Mouse (Mus musculus) T-helper 1 cell (primary cell): Measurements from ENCODE around the gene Gm21954.

Experiments
- in situ Hi-C: fragments of 300-600 bp; cut with MboI, MseI; formaldehyde crosslinking; loops from one replicate; pipeline ENCODE4 v1.15.1; 2025; ENCODE audit warnings: high pct_unique_total_duplicates

Gm21954 gene

GRCm38 (mm10) chr3:55419334-55419733, 52.7 kb downstream of the Gm21954 start:
- in situ Hi-C loops, result no loop called here

- in situ Hi-C loops, result no loop called here
Observed at GRCm38 (mm10) chr3:55418845-55419244, 53.2 kb downstream of the Gm21954 start.

DNA sequence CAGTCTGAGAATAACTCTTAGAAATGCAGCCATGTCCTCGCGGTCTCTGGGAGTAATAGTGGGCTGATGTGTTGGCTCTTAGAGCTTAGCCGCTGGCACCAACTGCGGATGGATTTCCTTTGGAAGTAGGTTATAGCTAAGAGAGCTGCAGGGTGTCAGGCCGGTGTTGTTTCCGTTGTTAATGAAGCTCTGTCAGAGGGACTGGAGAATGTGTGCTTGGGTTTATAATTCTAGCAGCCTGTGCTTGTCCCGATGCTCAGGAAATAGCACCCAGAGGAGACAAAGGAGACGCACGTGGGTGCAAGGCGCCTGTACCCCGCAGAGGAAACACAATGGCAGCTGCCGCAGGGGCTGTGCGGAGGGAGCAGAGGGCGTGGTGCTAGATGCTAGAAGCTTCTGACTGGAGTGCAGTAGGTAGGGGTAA, 56.5 kb downstream of the Gm21954 start:
- in situ Hi-C loops, result no loop called here
